21 mouse cellular contexts compared by ENCODE assay signal in the genomic region with DNA sequence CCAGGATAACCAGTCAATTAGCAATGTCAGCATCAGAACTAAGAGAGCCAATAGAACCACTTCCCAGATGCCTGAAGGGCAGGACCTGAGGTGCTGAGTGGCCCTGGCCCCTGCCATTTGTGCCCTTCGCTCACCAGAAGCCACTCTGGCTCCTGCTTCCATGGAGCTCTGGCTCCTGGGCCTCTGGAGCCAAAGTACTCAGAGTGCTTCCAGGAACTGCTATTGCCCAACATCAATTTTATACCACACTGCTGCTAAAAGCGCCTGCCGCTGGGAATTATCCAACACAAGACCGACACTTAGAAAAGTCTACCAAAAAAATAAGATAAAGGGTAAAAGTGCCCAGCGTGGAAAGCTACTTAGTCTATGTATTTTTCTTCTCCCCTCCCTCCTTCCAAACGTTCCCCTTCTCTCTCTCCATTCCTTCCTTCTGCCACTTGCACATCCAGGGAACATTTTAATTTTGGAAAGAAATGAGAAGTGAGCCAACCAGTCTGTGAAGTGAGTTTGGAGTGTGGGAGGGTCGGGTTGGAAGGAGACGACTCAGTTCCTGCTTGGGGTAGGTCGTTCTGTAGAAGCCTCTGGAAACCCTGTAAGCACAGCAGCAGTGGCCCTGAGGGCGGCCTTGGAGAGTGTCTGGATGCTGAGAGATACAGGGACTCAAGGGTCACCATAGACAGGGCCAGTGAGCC. TPM values are rescaled to one million over a fixed set of nuclear protein-coding genes. Genes with fewer than 3 reads are reported as not detected.
"Had no signal": no experiment of that assay in that cellular context is flagged by ENCODE, and none has a peak within 500 bp of the region (broad histone marks: within the 10 kb centered on the region; RNA-seq: fewer than 3 reads in every experiment).

No protein-coding gene starts in this region.

- H3K27me3 ChIP-seq: liver, embryonic 13.5 days; lung, embryonic 15.5 days; megakaryocyte, embryonic 14.5 days; midbrain, embryonic 15.5 days; neural tube, embryonic 13.5 days had no signal

- H3K4me1 ChIP-seq: limb, embryonic 10.5 days; liver, embryonic 13.5 days; megakaryocyte, embryonic 14.5 days had no signal

- H3K4me3 ChIP-seq: layer of hippocampus, adult 2 months; limb, embryonic 10.5 days; liver, embryonic 13.5 days; lung, embryonic 15.5 days; megakaryocyte, embryonic 14.5 days; midbrain, embryonic 15.5 days; neural tube, embryonic 13.5 days had no signal

- H3K4me2 ChIP-seq: liver, embryonic 13.5 days; lung, embryonic 15.5 days; midbrain, embryonic 11.5 days; midbrain, embryonic 15.5 days; neural tube, embryonic 13.5 days had no signal

- ATAC-seq: liver, postnatal 0 days; midbrain, embryonic 15.5 days had no signal

- H3K36me3 ChIP-seq: limb, embryonic 10.5 days; liver, embryonic 13.5 days; lung, embryonic 15.5 days; midbrain, embryonic 15.5 days; neural tube, embryonic 13.5 days had no signal

- DNase-seq: kidney, adult 18-20 months; kidney, postnatal 10 days; kidney, postnatal 4 days; liver, embryonic 13.5 days; liver, postnatal 0 days; lung, postnatal 14 days; retina, postnatal 1 day; spleen, adult 18-20 months; thymus, adult 2 months; thymus, postnatal 25 days had no signal

- H3K9ac ChIP-seq: liver, embryonic 13.5 days; liver, postnatal 0 days; lung, embryonic 15.5 days; midbrain, embryonic 15.5 days; neural tube, embryonic 13.5 days had no signal

- H3K27ac ChIP-seq: layer of hippocampus, adult 2 months; limb, embryonic 10.5 days; liver, embryonic 13.5 days; lung, embryonic 15.5 days; macrophage; midbrain, embryonic 15.5 days; neural tube, embryonic 13.5 days had no signal

- H3K9me3 ChIP-seq: limb, embryonic 10.5 days; liver, embryonic 13.5 days; lung, embryonic 15.5 days; midbrain, embryonic 15.5 days; neural tube, embryonic 13.5 days had no signal

RNA-seq across cellular contexts. Expression of gene Gpr26, which starts 59.6 kb away (rescaled TPM):
- polyA plus RNA-seq: kidney, embryonic 14.5 days; limb, embryonic 10.5 days; liver, embryonic 13.5 days; liver, postnatal 0 days; lung, embryonic 15.5 days; macrophage; stomach, embryonic 14.5 days; testis, adult 2 months had no signal
